17 mouse cellular contexts compared by ENCODE assay signal in the genomic region with DNA sequence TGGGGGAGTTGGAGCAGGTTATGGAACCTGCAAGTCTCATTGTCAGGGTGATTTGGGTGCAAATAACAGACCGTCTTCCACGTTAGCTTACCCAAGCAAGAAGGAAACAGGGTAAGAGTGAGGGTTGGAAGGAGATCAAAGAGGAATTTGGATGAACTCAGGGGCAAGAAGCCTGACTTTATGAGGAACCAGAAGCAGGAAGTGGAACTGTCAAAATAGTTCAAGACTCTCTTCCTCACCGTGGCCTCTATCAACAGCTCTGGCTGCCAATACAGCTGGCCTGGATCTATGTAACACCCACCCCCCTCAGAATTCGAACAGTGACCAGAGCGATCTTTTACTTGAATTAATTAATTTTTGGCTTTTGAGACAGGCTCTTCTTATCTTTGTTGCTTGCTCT. TPM values are rescaled to one million over a fixed set of nuclear protein-coding genes. Genes with fewer than 3 reads are reported as not detected.
DNase-seq lines count a peak whose midpoint lies in the region; ATAC-seq and TF ChIP-seq lines count a peak whose summit lies in the region.
"Had no signal": no experiment of that assay in that cellular context is flagged by ENCODE, and none has a peak within 500 bp of the region (broad histone marks: within the 10 kb centered on the region; RNA-seq: fewer than 3 reads in every experiment).

No protein-coding gene starts in this region.

- no peak overlapping the region for H3K4me2 ChIP-seq in lung, embryonic 14.5 days
- H3K4me2 ChIP-seq in lung, postnatal 0 days (replicated peaks; ENCODE audit: low read depth, low read length): no peak overlapping the region
- H3K4me2 ChIP-seq in hindbrain, embryonic 13.5 days: no peak overlapping the region
- H3K4me2 ChIP-seq: embryonic facial prominence, embryonic 13.5 days; hindbrain, embryonic 12.5 days; limb, embryonic 13.5 days had no signal

- peak overlapping the region; percentile 13; the same call in 1 of the 2 replicates for H3K27ac ChIP-seq in heart, adult 2 months
- H3K27ac ChIP-seq in heart, embryonic 10.5 days: no peak overlapping the region
- no peak overlapping the region for H3K27ac ChIP-seq in lung, embryonic 14.5 days (ENCODE audit: low read depth)
- H3K27ac ChIP-seq in lung, postnatal 0 days (ENCODE audit: low read length): no peak overlapping the region
- H3K27ac ChIP-seq in hindbrain, embryonic 13.5 days: no peak overlapping the region
- H3K27ac ChIP-seq: embryonic facial prominence, embryonic 13.5 days; hindbrain, embryonic 12.5 days; limb, embryonic 13.5 days; midbrain, embryonic 10.5 days had no signal

- H3K9ac ChIP-seq in heart, adult 2 months (ENCODE audit: low read depth, low read length): no peak overlapping the region
- no peak overlapping the region for H3K9ac ChIP-seq in lung, embryonic 14.5 days
- no peak overlapping the region for H3K9ac ChIP-seq in lung, postnatal 0 days (replicated peaks; ENCODE audit: low read depth)
- no peak overlapping the region for H3K9ac ChIP-seq in hindbrain, embryonic 13.5 days
- H3K9ac ChIP-seq: embryonic facial prominence, embryonic 13.5 days; hindbrain, embryonic 12.5 days; limb, embryonic 13.5 days had no signal

- no peaks in the 10 kb centered on the region for H3K9me3 ChIP-seq in heart, embryonic 10.5 days
- H3K9me3 ChIP-seq in lung, embryonic 14.5 days (ENCODE audit: low read depth, low read length): no peaks in the 10 kb centered on the region
- no peaks in the 10 kb centered on the region for H3K9me3 ChIP-seq in lung, postnatal 0 days (ENCODE audit: low read length)
- no peaks in the 10 kb centered on the region for H3K9me3 ChIP-seq in hindbrain, embryonic 13.5 days
- H3K9me3 ChIP-seq: embryonic facial prominence, embryonic 13.5 days; G1E; hindbrain, embryonic 12.5 days; limb, embryonic 13.5 days; midbrain, embryonic 10.5 days had no signal

- no peak for DNase-seq in heart, adult 2 months
- DNase-seq in heart, embryonic 10.5 days (ENCODE audit: low spot score): no peak
- DNase-seq in lung, embryonic 14.5 days: peak; percentile 81
- DNase-seq in lung, adult 2 months: no peak
- peak; percentile 69 for DNase-seq in lung, postnatal 0 days (ENCODE audit: low spot score)
- DNase-seq in skeletal muscle tissue, adult 2 months (ENCODE audit: low read depth, low spot score): peak; percentile 50
- DNase-seq in Muller cell, postnatal 12 days (ENCODE audit: inconsistent ontology term): no peak
- DNase-seq: B cell, adult 2 months; cerebellum, postnatal 25 days; kidney, adult 18-20 months had no signal

- H3K36me3 ChIP-seq in heart, adult 2 months (ENCODE audit: control insufficient read depth, insufficient read depth, low read length): no peaks in the 10 kb centered on the region
- H3K36me3 ChIP-seq in heart, embryonic 10.5 days: no peaks in the 10 kb centered on the region
- H3K36me3 ChIP-seq in lung, embryonic 14.5 days (ENCODE audit: insufficient read depth): no peaks in the 10 kb centered on the region
- H3K36me3 ChIP-seq in lung, postnatal 0 days (ENCODE audit: insufficient read depth, low read length): no peaks in the 10 kb centered on the region
- H3K36me3 ChIP-seq in hindbrain, embryonic 13.5 days: no peaks in the 10 kb centered on the region
- H3K36me3 ChIP-seq: embryonic facial prominence, embryonic 13.5 days; G1E; hindbrain, embryonic 12.5 days; limb, embryonic 13.5 days; midbrain, embryonic 10.5 days had no signal

- intact Hi-C loops in heart, adult 2 months (cut with DNase I): no loop called here

- H3K4me1 ChIP-seq in heart, adult 2 months (ENCODE audit: control insufficient read depth, insufficient read depth, low read length): peaks cover 5% of the 10 kb centered on the region
- H3K4me1 ChIP-seq in heart, embryonic 10.5 days: no peaks in the 10 kb centered on the region
- H3K4me1 ChIP-seq in lung, embryonic 14.5 days (ENCODE audit: insufficient read depth): 0 out of 2 replicates have a peak, but pooled peaks cover 3% of the 10 kb centered on the region
- peaks cover 5% of the 10 kb centered on the region; the same call in 1 of the 2 replicates for H3K4me1 ChIP-seq in lung, adult 2 months (ENCODE audit: control insufficient read depth, insufficient read depth, low read length)
- no peaks in the 10 kb centered on the region for H3K4me1 ChIP-seq in lung, postnatal 0 days (ENCODE audit: insufficient read depth, low read depth, low read length)
- no peaks in the 10 kb centered on the region for H3K4me1 ChIP-seq in hindbrain, embryonic 13.5 days (replicated peaks)
- H3K4me1 ChIP-seq: hindbrain, embryonic 12.5 days; limb, embryonic 13.5 days; midbrain, embryonic 10.5 days had no signal

- H3K79me2 ChIP-seq in heart, adult 2 months (replicated peaks; ENCODE audit: control insufficient read depth, insufficient read depth, low read length): no peaks in the 10 kb centered on the region

- TF ChIP-seq EP300 in heart, adult 2 months (IDR thresholded peaks at IDR 0.05; ENCODE audit: insufficient read depth, low read depth, low read length): no peak
- no peak for TF ChIP-seq EP300 in lung, postnatal 0 days (IDR thresholded peaks at IDR 0.05)

- no peak for TF ChIP-seq CTCF in heart, adult 2 months (IDR thresholded peaks at IDR 0.05)
- no peak for TF ChIP-seq CTCF in lung, embryonic 14.5 days (IDR thresholded peaks at IDR 0.05; ENCODE audit: low read depth)
- TF ChIP-seq CTCF in lung, adult 2 months (IDR thresholded peaks at IDR 0.05; ENCODE audit: insufficient read depth, low read length): no peak
- TF ChIP-seq CTCF in lung, postnatal 0 days (IDR thresholded peaks at IDR 0.05): no peak

- peak; percentile 81 for ATAC-seq in lung, embryonic 14.5 days (ENCODE audit: insufficient read depth)
- peak; percentile 78 for ATAC-seq in lung, postnatal 0 days
- ATAC-seq in hindbrain, embryonic 13.5 days (ENCODE audit: low FRiP score): no peak
- ATAC-seq: activated CD4-positive, CD25-positive, alpha-beta regulatory T cell, adult 4 months had no signal

- TF ChIP-seq POLR2A in heart, adult 2 months (IDR thresholded peaks at IDR 0.05; ENCODE audit: insufficient read depth, low read depth, low read length): no peak
- no peak for TF ChIP-seq POLR2A in lung, adult 2 months (IDR thresholded peaks at IDR 0.05; ENCODE audit: borderline replicate concordance, extremely low read depth, low read depth, low read length)

- no peaks in the 10 kb centered on the region for H3K27me3 ChIP-seq in heart, adult 2 months (ENCODE audit: control insufficient read depth, insufficient read depth, low read length)
- no peaks in the 10 kb centered on the region for H3K27me3 ChIP-seq in heart, embryonic 10.5 days (ENCODE audit: insufficient read depth, poor library complexity, severe bottlenecking)
- H3K27me3 ChIP-seq in lung, embryonic 14.5 days (ENCODE audit: insufficient read depth, low read length): no peaks in the 10 kb centered on the region
- no peaks in the 10 kb centered on the region for H3K27me3 ChIP-seq in lung, postnatal 0 days (replicated peaks; ENCODE audit: insufficient read depth, low read length)
- H3K27me3 ChIP-seq in hindbrain, embryonic 13.5 days: no peaks in the 10 kb centered on the region
- H3K27me3 ChIP-seq: embryonic facial prominence, embryonic 13.5 days; hindbrain, embryonic 12.5 days; limb, embryonic 13.5 days had no signal

- WGBS in heart, adult 2 months: 33% methylated on average over 5 of the region's 5 CpGs
- 70% methylated on average over 5 of the region's 5 CpGs for WGBS in heart, embryonic 10.5 days
- 16% methylated on average over 5 of the region's 5 CpGs for WGBS in lung, embryonic 14.5 days
- 28% methylated on average over 5 of the region's 5 CpGs for WGBS in lung, adult 2 months
- 34% methylated on average over 5 of the region's 5 CpGs for WGBS in lung, postnatal 0 days
- 81% methylated on average over 5 of the region's 5 CpGs for WGBS in hindbrain, embryonic 13.5 days

- no peak overlapping the region for H3K4me3 ChIP-seq in heart, adult 2 months
- H3K4me3 ChIP-seq in heart, embryonic 10.5 days: no peak overlapping the region
- no peak overlapping the region for H3K4me3 ChIP-seq in lung, embryonic 14.5 days (ENCODE audit: low read depth, low read length)
- no peak overlapping the region for H3K4me3 ChIP-seq in lung, adult 2 months (replicated peaks; ENCODE audit: extremely low read depth, low read depth, low read length)
- no peak overlapping the region for H3K4me3 ChIP-seq in lung, postnatal 0 days (ENCODE audit: low read depth, low read length)
- H3K4me3 ChIP-seq in hindbrain, embryonic 13.5 days: no peak overlapping the region
- H3K4me3 ChIP-seq: embryonic facial prominence, embryonic 13.5 days; hindbrain, embryonic 12.5 days; limb, embryonic 13.5 days; midbrain, embryonic 10.5 days had no signal

RNA-seq across cellular contexts. Expression of a gene that starts 33.0 kb away (rescaled TPM):
- total RNA-seq in heart, adult 2 months (2021): 10 to 100 TPM; 29.8 to 31.8 TPM
- 26.6 and 41.7 TPM in 2 replicates for polyA plus RNA-seq in heart, adult 2 months (2012; rRNA removed)
- 27.4 and 33.0 TPM in 2 replicates for polyA plus RNA-seq in heart, embryonic 10.5 days (2016; fragmentation: Nextera tagmentation; extraction: Ambion mirVana)
- polyA plus RNA-seq in lung, embryonic 14.5 days (2014; fragmentation: Nextera tagmentation; extraction: Ambion mirVana): 29.5 and 31.6 TPM in 2 replicates
- 16.6 and 19.5 TPM in 2 replicates for polyA plus RNA-seq in lung, adult 2 months (2012; rRNA removed)
- 8.2 and 8.8 TPM in 2 replicates for polyA plus RNA-seq in lung, postnatal 0 days (2015; fragmentation: Nextera tagmentation; extraction: Ambion mirVana)
- 17.0 and 17.1 TPM in 2 replicates for polyA plus RNA-seq in hindbrain, embryonic 13.5 days (2015; fragmentation: Nextera tagmentation; extraction: Ambion mirVana)

RNA-seq across cellular contexts. Expression of a gene that starts 41.9 kb away (rescaled TPM):
- total RNA-seq in heart, adult 2 months (2021): 1 to 10 TPM; 1.7 to 1.8 TPM
- 3.1 and 4.4 TPM in 2 replicates for polyA plus RNA-seq in heart, adult 2 months (2012; rRNA removed)
- 0.11 and 0.35 TPM in 2 replicates for polyA plus RNA-seq in heart, embryonic 10.5 days (2016; fragmentation: Nextera tagmentation; extraction: Ambion mirVana)
- polyA plus RNA-seq in lung, embryonic 14.5 days (2014; fragmentation: Nextera tagmentation; extraction: Ambion mirVana): 0.83 and 1.1 TPM in 2 replicates
- polyA plus RNA-seq in lung, adult 2 months (2012; rRNA removed): 5.0 and 5.3 TPM in 2 replicates
- 2.1 and 2.5 TPM in 2 replicates for polyA plus RNA-seq in lung, postnatal 0 days (2015; fragmentation: Nextera tagmentation; extraction: Ambion mirVana)
- polyA plus RNA-seq in hindbrain, embryonic 13.5 days (2015; fragmentation: Nextera tagmentation; extraction: Ambion mirVana): 0.82 and 0.83 TPM in 2 replicates

Comparison
In these comparisons a context has a peak if more than half of its experiments do, and no peak if none do; other contexts are left out.
1. DNase-seq: peak in lung, embryonic 14.5 days (single experiment), lung, postnatal 0 days (single experiment) and skeletal muscle tissue, adult 2 months (single experiment); none in heart, adult 2 months (0 of 2), heart, embryonic 10.5 days (single experiment), lung, adult 2 months (single experiment) and Muller cell, postnatal 12 days (single experiment).